Mouse (Mus musculus) hindbrain, embryonic 13.5 days (tissue): ENCODE measurements around the gene Ptpn1. TPM values are rescaled to one million over a fixed set of nuclear protein-coding genes. Genes with fewer than 3 reads are reported as not detected.

ENCODE experiments used
- ATAC-seq: fragments of 200-750 bp; cut with Nextera tagmentation; 2 replicates; pipeline ENCODE4 v1.8.0; 2017; ENCODE audit warnings: moderate TSS enrichment; ENCODE audit not compliant: low FRiP score
- H3K27ac ChIP-seq: fragments of 300-500 bp; sonication (generic); 2 replicates; pipeline ENCODE4 v1.5.1; 2015; ENCODE audit warnings: inconsistent platforms, mild to moderate bottlenecking, moderate library complexity
- H3K27me3 ChIP-seq: fragments of 300-500 bp; sonication (generic); 2 replicates; pipeline ENCODE4 v1.6.1; 2015; ENCODE audit warnings: mild to moderate bottlenecking, inconsistent platforms
- H3K36me3 ChIP-seq: fragments of 300-500 bp; sonication (generic); 2 replicates; pipeline ENCODE4 v1.6.1; 2015; ENCODE audit warnings: mild to moderate bottlenecking, inconsistent platforms
- H3K4me1 ChIP-seq: fragments of 300-500 bp; sonication (generic); replicated peaks from 2 replicates; pipeline ENCODE4 v1.6.1; 2015; ENCODE audit warnings: inconsistent platforms
- H3K4me2 ChIP-seq: fragments of 300-500 bp; sonication (generic); 2 replicates; pipeline ENCODE4 v1.6.1; 2015; ENCODE audit warnings: inconsistent platforms, mild to moderate bottlenecking, moderate library complexity
- H3K4me3 ChIP-seq: fragments of 300-500 bp; sonication (generic); 2 replicates; pipeline ENCODE4 v1.5.1; 2015; ENCODE audit warnings: mild to moderate bottlenecking, inconsistent platforms
- H3K9ac ChIP-seq: fragments of 300-500 bp; sonication (generic); 2 replicates; pipeline ENCODE4 v1.6.1; 2015; ENCODE audit warnings: mild to moderate bottlenecking, inconsistent platforms
- H3K9me3 ChIP-seq: fragments of 300-500 bp; sonication (generic); 2 replicates; pipeline ENCODE4 v1.6.1; 2016; ENCODE audit warnings: inconsistent platforms
- WGBS: fragments of 180-500 bp; shearing (Covaris S2); methylation state at CpG from one replicate; pipeline ENCODE4 v1.1.7; 2015; 5-methylcytosine and 5-hydroxymethylcytosine counted together
- polyA plus RNA-seq: library from polyadenylated mRNA; unstranded; fragments of >200 nt; fragmentation: Nextera tagmentation; extraction: Ambion mirVana; gene quantifications from 2 replicates; pipeline ENCODE4 v1.2.1, GENCODE M21; 2015

The Ptpn1 gene
- polyA plus RNA-seq, 1 experiment from 2014 or later, result 96.3 TPM

- Histone ChIP-seq H3K27ac (no peak overlapping the region), H3K9ac (no peak overlapping the region), H3K4me2 (no peak overlapping the region), H3K27me3 (no peaks in the 10 kb centered on the region), H3K9me3 (no peaks in the 10 kb centered on the region), H3K4me3 (no peak overlapping the region), H3K36me3 (no peaks in the 10 kb centered on the region), H3K4me1 (peaks cover 44% of the 10 kb centered on the region)
- 80% methylated on average over 6 of the region's 6 CpGs for whole genome bisulfite sequencing
- ATAC-seq, result no peak
These were observed 18.8 kb downstream of the Ptpn1 start for GRCm38 (mm10) chr2:167950681-167951080.

GRCm38 (mm10) chr2:167951301-167952211, 19.7 kb downstream of the Ptpn1 start:
- H3K9me3 ChIP-seq, result no peaks in the 10 kb centered on the region
- no peak overlapping the region for H3K4me2 ChIP-seq
- no peaks in the 10 kb centered on the region for H3K36me3 ChIP-seq
- H3K27me3 ChIP-seq, result no peaks in the 10 kb centered on the region
- 88% methylated on average over 13 of the region's 13 CpGs for WGBS
- no peak overlapping the region for H3K4me3 ChIP-seq
- no peak overlapping the region for H3K9ac ChIP-seq
- no peak overlapping the region for H3K27ac ChIP-seq
- H3K4me1 ChIP-seq, result peaks cover 39% of the 10 kb centered on the region
- ATAC-seq, result no peak

GRCm38 (mm10) chr2:167953819-167954218, 22.0 kb downstream of the Ptpn1 start:
- peaks cover 33% of the 10 kb centered on the region for H3K4me1 ChIP-seq
- no peaks in the 10 kb centered on the region for H3K9me3 ChIP-seq
- no peak overlapping the region for H3K9ac ChIP-seq
- no peak overlapping the region for H3K4me3 ChIP-seq
- no peak overlapping the region for H3K4me2 ChIP-seq
- ATAC-seq, result no peak
- 93% methylated on average over 10 of the region's 10 CpGs for WGBS
- H3K27me3 ChIP-seq, result no peaks in the 10 kb centered on the region
- H3K36me3 ChIP-seq, result no peaks in the 10 kb centered on the region
- no peak overlapping the region for H3K27ac ChIP-seq

DNA sequence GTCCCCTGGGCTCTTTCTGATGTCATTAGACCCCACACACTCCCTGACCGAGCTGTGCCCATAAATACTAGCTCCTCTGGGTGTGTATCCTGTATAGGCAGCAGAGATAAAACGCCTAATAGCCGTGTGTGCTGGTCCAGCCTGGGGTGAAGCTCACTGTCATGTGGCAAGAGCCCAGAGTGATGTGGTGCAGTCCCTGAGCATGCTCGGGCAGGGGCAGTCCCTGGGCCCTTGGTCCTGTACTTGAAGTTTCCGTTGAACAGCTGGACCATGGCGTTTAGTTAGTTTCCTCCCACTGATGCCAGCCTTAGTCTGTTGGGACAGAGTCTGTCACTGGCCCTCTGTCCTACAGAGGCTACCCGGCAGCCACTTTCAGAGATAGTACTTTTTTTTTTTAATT, 23.1 kb downstream of the Ptpn1 start:
- ATAC-seq, result no peak
- Histone ChIP-seq H3K36me3 (no peaks in the 10 kb centered on the region), H3K4me2 (no peak overlapping the region), H3K9ac (no peak overlapping the region), H3K4me3 (no peak overlapping the region), H3K27ac (no peak overlapping the region), H3K27me3 (no peaks in the 10 kb centered on the region), H3K4me1 (peaks cover 33% of the 10 kb centered on the region), H3K9me3 (no peaks in the 10 kb centered on the region)
- WGBS, result 83% methylated on average over 7 of the region's 7 CpGs

- no peak overlapping the region for H3K9ac ChIP-seq
- no peak overlapping the region for H3K4me2 ChIP-seq
- no peak overlapping the region for H3K27ac ChIP-seq
- H3K27me3 ChIP-seq, result no peaks in the 10 kb centered on the region
- peaks cover 34% of the 10 kb centered on the region for H3K4me1 ChIP-seq
- ATAC-seq, result no peak
- 95% methylated on average over 1 of the region's 1 CpGs for WGBS
- H3K36me3 ChIP-seq, result 0 out of 2 replicates have a peak, but pooled peaks cover 3% of the 10 kb centered on the region
- no peaks in the 10 kb centered on the region for H3K9me3 ChIP-seq
- H3K4me3 ChIP-seq, result no peak overlapping the region
These were observed 25.7 kb downstream of the Ptpn1 start for GRCm38 (mm10) chr2:167957539-167957938.

- H3K4me1 ChIP-seq, result peaks cover 34% of the 10 kb centered on the region
- no peak overlapping the region for H3K4me3 ChIP-seq
- no peak overlapping the region for H3K4me2 ChIP-seq
- no peaks in the 10 kb centered on the region for H3K9me3 ChIP-seq
- WGBS, result 50% methylated on average over 5 of the region's 5 CpGs
- no peak for ATAC-seq
- H3K27ac ChIP-seq, result peak overlapping the region; percentile 48
- H3K9ac ChIP-seq, result no peak overlapping the region
- H3K27me3 ChIP-seq, result no peaks in the 10 kb centered on the region
- H3K36me3 ChIP-seq, result peaks cover 4% of the 10 kb centered on the region
These were observed 26.4 kb downstream of the Ptpn1 start for GRCm38 (mm10) chr2:167958082-167958788.

GRCm38 (mm10) chr2:167958843-167959242, 27.0 kb downstream of the Ptpn1 start:
- Histone ChIP-seq H3K4me1 (peaks cover 34% of the 10 kb centered on the region), H3K4me2 (no peak overlapping the region), H3K36me3 (peaks cover 10% of the 10 kb centered on the region), H3K4me3 (no peak overlapping the region), H3K9me3 (no peaks in the 10 kb centered on the region), H3K27me3 (no peaks in the 10 kb centered on the region), H3K9ac (no peak overlapping the region), H3K27ac (peak overlapping the region; percentile 45)
- no peak for ATAC-seq
- 54% methylated on average over 4 of the region's 4 CpGs for WGBS

DNA sequence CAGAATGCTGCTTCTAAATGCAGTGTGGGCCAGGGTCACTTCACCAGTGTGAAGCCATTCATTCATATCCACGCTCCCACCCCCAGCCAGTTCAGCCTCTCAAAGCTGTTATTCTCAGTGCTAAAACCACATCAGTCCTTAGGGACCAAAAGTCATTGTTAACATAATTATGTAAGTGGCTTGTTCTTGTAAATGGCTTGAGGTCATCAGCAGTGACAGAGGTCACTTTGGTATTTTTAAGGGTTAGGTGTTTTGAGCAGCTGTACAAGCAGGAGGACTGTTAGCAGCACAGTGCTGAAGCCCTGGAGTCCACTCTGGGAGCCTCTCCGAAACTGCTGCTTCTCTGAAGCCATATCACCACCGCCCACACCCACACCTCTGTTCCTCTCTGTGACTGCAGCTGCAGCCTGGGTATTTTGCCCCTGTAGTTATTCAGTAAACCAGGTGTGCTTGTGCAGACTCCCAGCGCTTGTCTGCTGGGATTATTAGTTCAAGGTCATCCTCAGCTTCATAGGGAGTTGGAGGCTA, 27.6 kb downstream of the Ptpn1 start:
- H3K4me2 ChIP-seq, result no peak overlapping the region
- peaks cover 16% of the 10 kb centered on the region for H3K36me3 ChIP-seq
- WGBS, result 66% methylated on average over 4 of the region's 4 CpGs
- no peak for ATAC-seq
- no peaks in the 10 kb centered on the region for H3K9me3 ChIP-seq
- no peak overlapping the region for H3K4me3 ChIP-seq
- no peak overlapping the region for H3K9ac ChIP-seq
- peaks cover 34% of the 10 kb centered on the region for H3K4me1 ChIP-seq
- H3K27ac ChIP-seq, result peak overlapping the region; percentile 45; the same call in 1 of the 2 replicates
- H3K27me3 ChIP-seq, result no peaks in the 10 kb centered on the region

DNA sequence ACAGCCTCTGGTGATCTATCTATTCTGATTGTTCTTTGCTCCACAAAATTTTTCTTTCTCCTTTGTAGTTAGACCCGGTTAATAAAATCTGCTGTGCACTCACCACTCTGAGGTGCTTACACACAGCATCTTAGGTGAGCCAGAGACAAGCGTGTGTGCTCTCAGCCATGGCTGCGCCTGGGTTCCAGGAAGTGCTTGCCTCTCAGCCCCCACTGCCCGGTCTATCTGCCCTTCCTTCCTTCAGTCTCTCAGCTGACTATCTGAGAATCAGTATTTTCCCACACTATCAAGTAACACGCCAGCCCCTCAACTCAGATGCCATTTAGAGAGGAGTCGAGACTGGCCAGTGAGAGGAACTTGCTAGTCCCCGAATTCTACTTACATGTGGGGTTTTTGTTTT, 28.1 kb downstream of the Ptpn1 start:
- no peak for ATAC-seq
- Histone ChIP-seq H3K27ac (no peak overlapping the region), H3K4me2 (no peak overlapping the region), H3K27me3 (no peaks in the 10 kb centered on the region), H3K9me3 (no peaks in the 10 kb centered on the region), H3K4me1 (peaks cover 34% of the 10 kb centered on the region), H3K36me3 (peaks cover 21% of the 10 kb centered on the region), H3K4me3 (no peak overlapping the region), H3K9ac (no peak overlapping the region)
- 79% methylated on average over 7 of the region's 7 CpGs for WGBS

GRCm38 (mm10) chr2:167960584-167960983, 28.7 kb downstream of the Ptpn1 start:
- no peak overlapping the region for H3K4me3 ChIP-seq
- H3K36me3 ChIP-seq, result peaks cover 27% of the 10 kb centered on the region

DNA sequence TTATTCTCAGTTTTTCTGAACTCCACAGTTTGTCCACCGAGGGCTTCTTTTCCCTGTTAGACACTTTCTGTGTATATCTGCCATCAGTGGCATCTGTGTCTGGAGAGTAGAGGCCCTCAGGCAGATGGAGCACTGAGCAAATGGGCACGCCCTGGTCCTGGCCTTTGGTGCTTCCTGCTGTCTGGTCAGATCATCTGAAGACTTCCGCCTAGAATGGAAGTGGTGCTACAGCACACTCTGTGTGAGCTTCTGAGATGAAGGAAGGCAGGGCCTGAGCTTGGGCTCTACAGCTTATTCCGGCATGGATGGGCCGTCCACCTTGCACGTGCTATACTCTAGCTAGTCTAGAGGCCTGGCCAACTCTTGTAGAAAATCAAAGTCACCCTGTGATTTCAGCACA, 30.5 kb downstream of the Ptpn1 start:
- no peak for ATAC-seq
- Histone ChIP-seq H3K4me2 (no peak overlapping the region), H3K4me3 (no peak overlapping the region), H3K9ac (no peak overlapping the region), H3K27me3 (no peaks in the 10 kb centered on the region), H3K9me3 (no peaks in the 10 kb centered on the region), H3K36me3 (peaks cover 45% of the 10 kb centered on the region), H3K4me1 (peaks cover 30% of the 10 kb centered on the region), H3K27ac (no peak overlapping the region)
- 91% methylated on average over 6 of the region's 6 CpGs for WGBS

More at GRCm38 (mm10) chr2:167960584-167960983, 28.7 kb downstream of the Ptpn1 start:
- 83% methylated on average over 8 of the region's 8 CpGs for WGBS
- ATAC-seq, result no peak
- H3K27ac ChIP-seq, result no peak overlapping the region
- H3K27me3 ChIP-seq, result no peaks in the 10 kb centered on the region
- H3K4me2 ChIP-seq, result no peak overlapping the region
- no peaks in the 10 kb centered on the region for H3K9me3 ChIP-seq
- peaks cover 31% of the 10 kb centered on the region for H3K4me1 ChIP-seq
- no peak overlapping the region for H3K9ac ChIP-seq

DNA sequence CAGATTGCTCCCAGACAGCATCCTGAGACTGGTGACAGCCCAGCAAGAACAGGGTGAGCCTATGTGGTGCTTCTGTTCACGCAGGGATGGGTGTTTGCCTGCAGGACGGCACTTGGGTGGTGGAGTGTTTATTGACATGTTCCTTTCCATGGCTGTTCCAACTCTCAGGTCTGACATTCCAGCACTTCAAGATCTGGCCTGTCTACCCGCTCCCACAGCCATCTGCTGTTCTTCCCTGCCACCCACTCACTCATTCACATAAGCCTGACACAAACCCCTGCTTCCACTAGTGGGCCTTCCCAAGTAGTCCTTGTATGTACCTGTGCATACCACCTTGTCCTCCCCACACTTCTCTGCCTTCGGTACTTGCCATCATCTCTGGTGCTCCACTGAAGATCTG, 31.3 kb downstream of the Ptpn1 start:
- no peak overlapping the region for H3K9ac ChIP-seq
- no peak overlapping the region for H3K4me2 ChIP-seq
- peaks cover 53% of the 10 kb centered on the region for H3K36me3 ChIP-seq
- no peaks in the 10 kb centered on the region for H3K9me3 ChIP-seq
- H3K27ac ChIP-seq, result no peak overlapping the region
- no peaks in the 10 kb centered on the region for H3K27me3 ChIP-seq
- peaks cover 26% of the 10 kb centered on the region for H3K4me1 ChIP-seq
- ATAC-seq, result no peak
- H3K4me3 ChIP-seq, result no peak overlapping the region
- WGBS, result 98% methylated on average over 4 of the region's 4 CpGs
